Mouse (Mus musculus): Measurements from ENCODE around the gene Nudt22.

Nudt22 gene

GRCm38 (mm10) chr19:6977759-6978638 is 17.9 kb downstream of the Nudt22 start:
- WGBS: 60% methylated on average over 13 of the region's 13 CpGs

- WGBS: 3% methylated on average over 16 of the region's 16 CpGs
These were observed 20.1 kb downstream of the Nudt22 start, which contains the start of gene Plcb3 for GRCm38 (mm10) chr19:6975537-6976521. Gene Plcb3 (minus strand): TSS chr19:6976470.

- 1% methylated on average over 73 of the region's 84 CpGs for WGBS
These were observed 21.4 kb downstream of the Nudt22 start, which contains the start of gene Ppp1r14b for GRCm38 (mm10) chr19:6974211-6975205. Gene Ppp1r14b (plus strand): TSS chr19:6974968.

- 33% methylated on average over 12 of the region's 12 CpGs for WGBS
These were observed 22.2 kb downstream of the Nudt22 start for GRCm38 (mm10) chr19:6973581-6974190.

- 90% methylated on average over 13 of the region's 13 CpGs for WGBS
These were observed 23.5 kb downstream of the Nudt22 start for GRCm38 (mm10) chr19:6972247-6972917.

GRCm38 (mm10) chr19:6971644-6972043 is 24.3 kb downstream of the Nudt22 start:
- 72% methylated on average over 6 of the region's 6 CpGs for WGBS

- 29% methylated on average over 11 of the region's 11 CpGs for WGBS
These were observed 25.3 kb downstream of the Nudt22 start for GRCm38 (mm10) chr19:6970460-6971085.

GRCm38 (mm10) chr19:6969665-6970381 is 26.1 kb downstream of the Nudt22 start:
- 2% methylated on average over 55 of the region's 55 CpGs for WGBS

GRCm38 (mm10) chr19:6969291-6969664 is 26.6 kb downstream of the Nudt22 start:
- WGBS: 9% methylated on average over 20 of the region's 20 CpGs

GRCm38 (mm10) chr19:6968491-6969271 is 27.2 kb downstream of the Nudt22 start:
- 40% methylated on average over 15 of the region's 15 CpGs for WGBS

GRCm38 (mm10) chr19:6956461-6956860 is 39.5 kb downstream of the Nudt22 start:
- 89% methylated on average over 10 of the region's 10 CpGs for WGBS

- 89% methylated on average over 7 of the region's 7 CpGs for WGBS
These were observed 40.5 kb downstream of the Nudt22 start for GRCm38 (mm10) chr19:6955424-6955823.

- WGBS: 56% methylated on average over 9 of the region's 9 CpGs
These were observed 41.9 kb downstream of the Nudt22 start for GRCm38 (mm10) chr19:6954046-6954445.

- 12% methylated on average over 3 of the region's 3 CpGs for WGBS
These were observed 43.2 kb downstream of the Nudt22 start for GRCm38 (mm10) chr19:6952712-6953037.

- 3% methylated on average over 31 of the region's 31 CpGs for WGBS
These were observed 43.8 kb downstream of the Nudt22 start for GRCm38 (mm10) chr19:6951994-6952711.

GRCm38 (mm10) chr19:6951381-6951968 is 44.4 kb downstream of the Nudt22 start:
- WGBS: under 1% methylated on average over 35 of the region's 35 CpGs

- WGBS: under 1% methylated on average over 28 of the region's 28 CpGs
These were observed 45.2 kb downstream of the Nudt22 start for GRCm38 (mm10) chr19:6950613-6951153.
